Mouse (Mus musculus): ENCODE results near the gene Itih3. TPM values are rescaled to one million over a fixed set of nuclear protein-coding genes. Genes with fewer than 3 reads are reported as not detected.

Itih3 gene
- total and polyA plus RNA-seq, 2 experiments from 2014 or later: 5.3 to 6.1 TPM

DNA sequence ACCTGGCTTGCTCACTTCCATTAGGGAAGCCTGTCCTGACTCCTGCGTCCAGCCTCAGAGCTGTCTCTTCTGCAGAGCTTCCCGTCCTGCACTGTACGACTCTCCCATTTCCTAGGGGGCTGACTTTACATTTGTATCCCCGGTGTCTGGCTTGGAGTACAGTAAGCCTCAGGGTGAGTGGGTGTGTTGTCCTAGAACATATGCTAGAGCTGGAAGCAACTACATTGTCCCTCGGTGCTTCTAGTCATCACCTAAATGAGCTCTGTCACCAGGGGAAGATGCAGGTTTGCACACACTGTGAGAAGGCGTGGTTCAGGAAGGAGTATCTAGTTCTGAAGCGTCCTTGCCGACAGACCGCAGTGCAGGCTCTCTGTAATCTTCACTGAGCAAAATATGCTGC lies 61.2 kb downstream of the Itih3 start:
- no peak for ATAC-seq (ENCODE audit: low FRiP score)

DNA sequence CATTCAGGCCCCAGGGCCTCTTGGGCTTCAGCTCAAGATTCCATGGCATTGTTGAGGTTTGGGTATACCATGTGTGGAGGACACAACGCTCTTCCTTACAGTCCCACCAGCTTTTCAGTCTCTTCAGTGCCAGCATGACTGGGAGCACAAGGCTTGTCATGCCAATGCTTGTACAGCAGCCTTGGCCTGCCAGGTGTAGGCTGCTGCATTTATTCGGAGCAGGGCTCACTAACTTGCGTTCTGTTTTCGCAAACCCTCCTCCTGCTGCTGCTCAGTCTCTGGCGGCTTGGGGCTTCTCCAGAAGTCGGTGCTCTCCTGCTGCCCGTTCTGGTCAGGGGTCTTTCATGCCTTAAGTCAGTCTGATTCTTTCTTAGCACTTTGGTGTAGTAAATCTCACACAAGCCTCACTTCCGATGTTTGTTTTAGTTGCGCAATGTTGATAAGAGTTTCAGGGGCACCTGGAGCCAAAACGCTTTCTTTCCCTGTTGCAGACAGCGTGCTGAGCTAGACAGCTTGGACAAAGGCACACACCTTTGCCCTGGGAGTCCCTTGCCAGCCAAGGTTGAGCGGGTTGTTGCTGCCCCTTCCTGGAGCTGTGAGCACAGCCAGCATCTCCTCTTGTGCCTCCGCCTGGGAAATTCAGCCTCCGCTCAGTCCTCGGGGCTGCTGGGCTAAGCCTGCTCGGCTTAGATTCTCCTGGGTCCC lies 62.0 kb downstream of the Itih3 start:
- H3K9me3 ChIP-seq (ENCODE audit: low read length): no peaks in the 10 kb centered on the region

More for the DNA sequence above, 61.2 kb downstream of the Itih3 start:
- 90% methylated on average over 9 of the region's 9 CpGs for WGBS
- Histone ChIP-seq H3K4me3 (ENCODE audit: low read depth, low read length) (no peak overlapping the region), H3K4me2 (ENCODE audit: low read depth, low read length, poor library complexity, severe bottlenecking) (no peak overlapping the region), H3K9ac (replicated peaks; ENCODE audit: low read length, poor library complexity, severe bottlenecking) (no peak overlapping the region), H3K36me3 (ENCODE audit: insufficient read depth, low read length) (peaks cover 20% of the 10 kb centered on the region), H3K9me3 (ENCODE audit: low read length) (no peaks in the 10 kb centered on the region), H3K27me3 (ENCODE audit: insufficient read depth, low read length) (no peaks in the 10 kb centered on the region), H3K4me1 (ENCODE audit: insufficient read depth, low read length) (no peaks in the 10 kb centered on the region), H3K27ac (ENCODE audit: low read depth, low read length) (no peak overlapping the region)
- TF ChIP-seq CTCF (IDR thresholded peaks at IDR 0.05): no peak
- no peak for DNase-seq (ENCODE audit: low spot score)

More for the DNA sequence above, 62.0 kb downstream of the Itih3 start:
- no peaks in the 10 kb centered on the region for H3K4me1 ChIP-seq (ENCODE audit: insufficient read depth, low read length)
- H3K27me3 ChIP-seq (ENCODE audit: insufficient read depth, low read length): no peaks in the 10 kb centered on the region
- peaks cover 17% of the 10 kb centered on the region for H3K36me3 ChIP-seq (ENCODE audit: insufficient read depth, low read length)
- no peak overlapping the region for H3K9ac ChIP-seq (replicated peaks; ENCODE audit: low read length, poor library complexity, severe bottlenecking)
- DNase-seq (ENCODE audit: low spot score): no peak
- no peak for ATAC-seq (ENCODE audit: low FRiP score)
- H3K4me2 ChIP-seq (ENCODE audit: low read depth, low read length, poor library complexity, severe bottlenecking): no peak overlapping the region
- TF ChIP-seq CTCF (IDR thresholded peaks at IDR 0.05): no peak
- no peak overlapping the region for H3K4me3 ChIP-seq (ENCODE audit: low read depth, low read length)
- WGBS: 78% methylated on average over 16 of the region's 16 CpGs
- H3K27ac ChIP-seq (ENCODE audit: low read depth, low read length): no peak overlapping the region

Other genes with a start within 250 kb of the Itih3 start
- 9.2 and 13.7 TPM in 2 replicates for gene Sfmbt1, start 208.9 kb downstream of the Itih3 start, total RNA-seq (2014; rRNA removed)
- gene Sfmbt1, start 208.9 kb downstream of the Itih3 start, polyA plus RNA-seq (2015; fragmentation: Nextera tagmentation; extraction: Ambion mirVana): 14.0 and 16.2 TPM in 2 replicates
- 15.0 and 16.9 TPM in 2 replicates for gene Tmem110, start 98.2 kb downstream of the Itih3 start, total RNA-seq (2014; rRNA removed)
- 14.3 and 14.5 TPM in 2 replicates for gene Tmem110, start 98.2 kb downstream of the Itih3 start, polyA plus RNA-seq (2015; fragmentation: Nextera tagmentation; extraction: Ambion mirVana)
- gene Mustn1, start 44.6 kb downstream of the Itih3 start, total RNA-seq (2014; rRNA removed): 0.19 and 1.0 TPM in 2 replicates
- 1.0 and 2.0 TPM in 2 replicates for gene Mustn1, start 44.6 kb downstream of the Itih3 start, polyA plus RNA-seq (2015; fragmentation: Nextera tagmentation; extraction: Ambion mirVana)
- not detected in 2 replicates for gene Itih4, start 37.3 kb downstream of the Itih3 start, total RNA-seq (2014; rRNA removed)
- gene Itih4, start 37.3 kb downstream of the Itih3 start, polyA plus RNA-seq (2015; fragmentation: Nextera tagmentation; extraction: Ambion mirVana): not detected in 2 replicates
- gene Itih1, start 19.5 kb upstream of the Itih3 start, total RNA-seq (2014; rRNA removed): not detected in 2 replicates
- not detected in 2 replicates for gene Itih1, start 19.5 kb upstream of the Itih3 start, polyA plus RNA-seq (2015; fragmentation: Nextera tagmentation; extraction: Ambion mirVana)
- gene Nek4, start 27.6 kb upstream of the Itih3 start, total RNA-seq (2014; rRNA removed): 15.6 and 17.7 TPM in 2 replicates
- gene Nek4, start 27.6 kb upstream of the Itih3 start, polyA plus RNA-seq (2015; fragmentation: Nextera tagmentation; extraction: Ambion mirVana): 12.8 and 13.8 TPM in 2 replicates
- 39.2 and 51.3 TPM in 2 replicates for gene Glt8d1, start 77.6 kb upstream of the Itih3 start, total RNA-seq (2014; rRNA removed)
- 42.9 and 49.6 TPM in 2 replicates for gene Glt8d1, start 77.6 kb upstream of the Itih3 start, polyA plus RNA-seq (2015; fragmentation: Nextera tagmentation; extraction: Ambion mirVana)
- gene Spcs1, start 77.9 kb upstream of the Itih3 start, total RNA-seq (2014; rRNA removed): 244 and 256 TPM in 2 replicates
- 408 and 415 TPM in 2 replicates for gene Spcs1, start 77.9 kb upstream of the Itih3 start, polyA plus RNA-seq (2015; fragmentation: Nextera tagmentation; extraction: Ambion mirVana)
- 51.2 and 81.5 TPM in 2 replicates for gene Pbrm1, start 95.4 kb upstream of the Itih3 start, total RNA-seq (2014; rRNA removed)
- gene Pbrm1, start 95.4 kb upstream of the Itih3 start, polyA plus RNA-seq (2015; fragmentation: Nextera tagmentation; extraction: Ambion mirVana): 71.3 and 84.8 TPM in 2 replicates
- 37.8 and 42.8 TPM in 2 replicates for gene Gnl3, start 95.4 kb upstream of the Itih3 start, total RNA-seq (2014; rRNA removed)
- 57.7 and 70.5 TPM in 2 replicates for gene Gnl3, start 95.4 kb upstream of the Itih3 start, polyA plus RNA-seq (2015; fragmentation: Nextera tagmentation; extraction: Ambion mirVana)
- 3.2 and 4.3 TPM in 2 replicates for gene Smim4, start 205.2 kb upstream of the Itih3 start, total RNA-seq (2014; rRNA removed)
- 41.6 and 47.5 TPM in 2 replicates for gene Smim4, start 205.2 kb upstream of the Itih3 start, polyA plus RNA-seq (2015; fragmentation: Nextera tagmentation; extraction: Ambion mirVana)
- 132 and 171 TPM in 2 replicates for gene Nt5dc2, start 207.3 kb upstream of the Itih3 start, total RNA-seq (2014; rRNA removed)
- gene Nt5dc2, start 207.3 kb upstream of the Itih3 start, polyA plus RNA-seq (2015; fragmentation: Nextera tagmentation; extraction: Ambion mirVana): 132 and 144 TPM in 2 replicates
- gene Stab1, start 244.9 kb upstream of the Itih3 start, total RNA-seq (2014; rRNA removed): 25.5 and 31.4 TPM in 2 replicates
- gene Stab1, start 244.9 kb upstream of the Itih3 start, polyA plus RNA-seq (2015; fragmentation: Nextera tagmentation; extraction: Ambion mirVana): 9.0 and 11.7 TPM in 2 replicates

Data from midbrain, postnatal 0 days (tissue).